Mouse (Mus musculus) layer of hippocampus, postnatal 25 days (tissue): ENCODE data around the gene Atp8b2. TPM values are rescaled to one million over a fixed set of nuclear protein-coding genes. Genes with fewer than 3 reads are reported as not detected.

ENCODE experiments used
- DNase-seq, 2 experiments: peaks; one replicate each; pipeline ENCODE4 v3.0.0; 2022; ENCODE audit warnings: mixed read lengths in 2 of 2, low spot score in 1 of 2; ENCODE audit errors: extremely low spot score in 1 of 2
- microRNA-seq, 2 experiments: library from miRNA; unstranded; fragments of <30 nt; microRNA quantifications; one replicate each; pipeline ENCODE4 v1.2.0; 2021
- total RNA-seq, 2 experiments: library from RNA; stranded (reverse); gene quantifications; 2 replicates each; pipeline ENCODE4 v1.2.3; 2021

The Atp8b2 gene
- total RNA-seq, 2 experiments from 2014 or later, result 68.9 to 96.3 TPM

DNA sequence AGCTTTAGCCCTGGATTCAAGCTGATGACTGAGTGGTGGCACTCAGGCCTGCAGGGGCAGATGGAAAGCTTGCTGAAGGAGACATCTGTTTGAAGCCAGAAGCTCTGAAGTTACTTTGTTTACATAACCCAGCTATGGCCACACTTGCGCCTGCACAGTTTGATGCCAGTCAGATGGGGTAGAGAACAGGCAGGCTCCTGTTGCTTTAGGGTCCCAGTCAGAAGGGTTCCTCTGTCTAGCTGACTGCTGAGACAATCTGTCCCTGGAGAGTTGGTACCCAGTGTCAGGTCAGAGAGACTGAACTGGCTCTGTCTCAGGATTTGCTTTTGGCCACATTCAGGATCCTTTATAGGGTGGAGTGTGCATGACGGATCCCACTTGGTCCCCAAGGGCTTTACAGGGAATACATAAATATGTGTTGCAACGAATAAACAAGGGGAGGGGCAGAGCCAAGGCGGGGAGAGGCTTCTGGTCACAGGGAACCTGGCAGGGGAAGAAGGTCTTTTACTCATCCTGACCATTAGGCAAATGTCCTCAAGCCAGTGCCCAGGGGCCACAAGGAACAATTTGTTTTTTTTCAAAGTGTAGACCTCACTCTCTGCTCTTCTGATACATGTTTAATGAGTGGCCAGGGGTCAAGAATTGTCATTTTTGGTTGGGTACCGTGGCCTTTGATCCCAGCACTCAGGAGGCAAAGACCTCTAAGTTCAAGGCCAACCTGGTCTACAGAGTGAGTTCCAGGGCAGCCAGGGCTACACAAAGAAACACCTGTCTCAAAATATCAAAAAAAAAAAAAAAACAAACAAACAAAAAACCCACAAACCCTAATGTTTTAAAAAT is 53.4 kb downstream of the Atp8b2 start:
- DNase-seq, result no peak

GRCm38 (mm10) chr3:89908836-89909235 is 54.5 kb downstream of the Atp8b2 start:
- DNase-seq, result no peak

DNA sequence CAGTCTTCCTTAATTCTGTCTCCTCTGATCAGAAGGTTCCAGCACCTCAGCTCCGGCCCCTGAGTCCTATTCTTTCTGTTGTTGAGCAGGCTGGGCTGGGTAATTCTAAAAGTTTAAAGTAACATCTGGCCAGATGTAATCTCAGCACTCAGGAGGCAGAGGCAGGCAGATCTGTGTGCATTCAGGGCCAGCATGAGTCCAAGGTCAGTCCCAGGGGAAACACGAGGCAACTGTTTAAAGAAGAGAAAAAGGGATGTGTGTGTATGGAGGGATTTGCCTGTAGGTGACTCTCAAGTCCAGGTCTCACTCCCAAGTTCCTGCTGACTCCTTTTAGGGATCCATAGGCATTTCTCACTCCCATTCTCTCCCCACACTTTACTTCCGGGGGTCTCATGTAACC is 55.5 kb downstream of the Atp8b2 start:
- no peak for DNase-seq

- DNase-seq, result no peak
These were observed 63.8 kb downstream of the Atp8b2 start for GRCm38 (mm10) chr3:89899511-89899908.

- DNase-seq, result no peak
These were observed 64.3 kb downstream of the Atp8b2 start for GRCm38 (mm10) chr3:89898870-89899510.

GRCm38 (mm10) chr3:89898011-89898410 is 65.3 kb downstream of the Atp8b2 start:
- no peak for DNase-seq

GRCm38 (mm10) chr3:89897204-89897796 is 66.0 kb downstream of the Atp8b2 start:
- no peak for DNase-seq

DNA sequence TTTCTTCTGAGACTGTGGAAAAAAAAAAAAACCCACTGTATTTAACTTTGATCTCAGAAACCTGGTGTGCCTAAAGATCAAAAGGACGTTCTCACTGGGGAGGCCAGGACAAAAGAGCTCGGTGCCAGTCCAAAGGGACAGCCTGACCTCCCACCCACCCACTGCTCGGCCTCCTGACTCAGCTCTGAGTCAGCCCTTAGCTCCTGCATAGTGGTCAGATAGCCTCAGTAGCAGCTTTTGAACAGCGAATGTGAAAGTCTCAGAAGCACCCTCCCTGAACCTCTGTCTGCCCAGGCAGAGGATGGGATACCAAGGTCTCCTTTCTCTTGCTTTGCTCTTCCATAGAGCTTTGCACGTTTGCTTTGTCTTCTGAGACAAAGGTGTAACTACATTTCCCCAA is 66.7 kb downstream of the Atp8b2 start:
- DNase-seq, result no peak

DNA sequence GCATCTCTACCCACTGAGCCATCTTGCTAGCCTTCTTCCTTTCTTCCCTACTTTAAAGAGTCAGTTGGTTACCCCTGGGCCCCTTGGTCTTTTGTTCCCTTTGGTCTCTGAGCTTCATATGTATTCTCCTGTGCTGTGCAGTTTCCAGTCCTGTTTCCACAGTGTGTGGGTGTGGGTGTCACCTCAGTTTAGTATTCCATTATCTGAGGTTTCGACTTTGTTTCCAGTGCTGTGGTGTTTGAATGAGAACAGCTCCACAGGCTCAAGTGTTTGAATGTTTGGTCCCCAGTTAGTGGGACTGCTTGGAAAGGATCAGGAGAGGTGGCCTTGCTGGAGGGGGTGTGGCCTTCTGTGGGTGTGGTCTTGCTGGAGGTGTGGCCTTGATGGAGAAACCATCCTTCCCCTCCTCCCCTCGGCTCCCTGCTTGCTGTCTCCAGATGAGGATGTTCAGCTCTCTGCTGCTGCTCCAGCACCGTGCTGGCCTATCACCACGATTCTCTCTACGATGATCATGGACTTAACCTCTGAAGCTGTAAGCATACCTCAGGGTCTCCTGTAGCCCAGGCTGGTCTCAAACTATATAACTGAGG is 70.7 kb downstream of the Atp8b2 start:
- DNase-seq, result no peak

DNA sequence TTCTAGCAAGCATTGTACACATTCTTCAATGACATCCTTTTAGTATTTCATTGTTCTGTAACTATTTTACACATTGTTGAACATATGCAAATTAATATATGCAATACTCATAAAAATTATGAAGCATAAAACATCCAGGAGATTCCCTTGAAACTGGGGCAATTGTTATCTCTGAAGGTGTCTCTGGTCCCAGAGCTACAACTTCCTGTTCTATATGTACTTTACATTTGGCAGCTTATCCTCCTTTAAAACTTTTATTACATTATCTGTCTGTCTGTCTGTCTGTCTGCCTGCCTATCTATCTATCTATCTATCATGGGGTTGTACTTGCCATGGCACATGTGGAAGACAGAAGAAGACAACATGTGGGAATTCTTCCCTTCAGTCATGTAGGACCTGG is 71.6 kb downstream of the Atp8b2 start:
- DNase-seq, result no peak

DNA sequence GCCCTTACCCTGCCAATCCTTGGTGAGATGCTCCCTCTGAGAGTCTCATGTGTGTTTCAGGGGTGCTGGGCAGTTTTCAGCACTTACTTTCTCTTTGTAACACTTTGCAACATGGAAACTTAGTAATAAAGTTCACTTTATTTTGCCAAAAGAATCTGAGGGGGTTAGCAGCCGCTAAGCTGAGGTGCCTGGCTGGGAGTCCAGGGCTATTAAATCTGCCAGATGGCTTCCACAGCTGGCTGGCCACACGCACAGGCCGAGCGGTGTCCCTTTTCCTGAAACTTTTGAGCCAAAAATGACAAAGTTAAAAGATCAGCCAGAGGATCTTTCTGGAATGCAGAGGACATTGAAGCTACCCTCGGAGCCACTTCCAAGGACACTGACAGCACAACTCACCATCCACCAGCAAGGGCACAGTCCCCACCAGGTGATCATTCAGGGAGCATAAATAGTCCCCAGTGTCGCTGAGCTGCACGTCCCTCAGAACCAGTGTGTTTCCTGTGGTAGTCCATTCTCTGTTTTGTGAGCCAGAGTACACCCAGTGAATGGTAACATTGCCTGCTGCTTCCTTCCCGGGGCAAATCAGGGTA is 73.4 kb downstream of the Atp8b2 start:
- DNase-seq, result no peak

Small RNAs within 50 kb of the gene (microRNA-seq; reads per million reads assigned to microRNA genes)
- 1.1 to 2.2 reads per million in 2 experiments for gene Mir7669

Other genes starting within 250 kb of the Atp8b2 start
- 100 to 1,000 TPM; 104 to 112 TPM for gene Adar, start 248.5 kb downstream of the Atp8b2 start, total RNA-seq
- 10 to 100 TPM; 28.2 to 30.5 TPM for gene Chrnb2, start 198.9 kb downstream of the Atp8b2 start, total RNA-seq
- 10 to 100 TPM; 92.7 to 95.9 TPM for gene Ube2q1, start 189.9 kb downstream of the Atp8b2 start, total RNA-seq
- 1 to 10 TPM; 2.7 to 3.1 TPM for gene She, start 132.1 kb downstream of the Atp8b2 start, total RNA-seq
- gene Il6ra, start 50.3 kb downstream of the Atp8b2 start, total RNA-seq, result 1 to 10 TPM; 4.9 to 5.6 TPM
- gene Hax1, start 35.3 kb upstream of the Atp8b2 start, total RNA-seq, result 10 to 100 TPM; 75.8 to 94.9 TPM
- gene 4933434E20Rik, start 88.1 kb upstream of the Atp8b2 start, total RNA-seq, result 10 to 100 TPM; 88.7 to 91.7 TPM
- gene Ubap2l, start 89.1 kb upstream of the Atp8b2 start, total RNA-seq, result 100 to 1,000 TPM; 144 to 181 TPM
- gene Tpm3, start 109.1 kb upstream of the Atp8b2 start, total RNA-seq, result 100 to 1,000 TPM; 164 to 185 TPM
- under 1 TPM; 0.42 to 0.59 TPM for gene Nup210l, start 140.6 kb upstream of the Atp8b2 start, total RNA-seq